Mouse (Mus musculus) forebrain, embryonic 16.5 days (tissue): ENCODE data around the gene Gucy2f. TPM values are rescaled to one million over a fixed set of nuclear protein-coding genes. Genes with fewer than 3 reads are reported as not detected.

Source experiments
- ATAC-seq: fragments of 200-750 bp; cut with Nextera tagmentation; 2 replicates; pipeline ENCODE4 v1.8.0; 2017; ENCODE audit warnings: mild to moderate bottlenecking, moderate library complexity
- H3K27ac ChIP-seq: fragments of 300-500 bp; sonication (generic); 2 replicates; pipeline ENCODE4 v1.5.1; 2014; ENCODE audit warnings: low read length, control low read depth
- H3K27me3 ChIP-seq: fragments of 300-500 bp; sonication (generic); replicated peaks from 2 replicates; pipeline ENCODE4 v1.6.1; 2014; ENCODE audit warnings: low read length; ENCODE audit not compliant: control insufficient read depth, insufficient read depth
- H3K36me3 ChIP-seq: fragments of 300-500 bp; sonication (generic); 2 replicates; pipeline ENCODE4 v1.6.1; 2014; ENCODE audit not compliant: control insufficient read depth, insufficient read depth
- H3K4me1 ChIP-seq: fragments of 300-500 bp; sonication (generic); replicated peaks from 2 replicates; pipeline ENCODE4 v1.6.1; 2014; ENCODE audit warnings: low read length; ENCODE audit not compliant: control insufficient read depth, insufficient read depth
- H3K4me2 ChIP-seq: fragments of 300-500 bp; sonication (generic); 2 replicates; pipeline ENCODE4 v1.6.1; 2014; ENCODE audit warnings: mild to moderate bottlenecking, low read length, control low read depth
- H3K4me3 ChIP-seq: fragments of 300-500 bp; sonication (generic); replicated peaks from 2 replicates; pipeline ENCODE4 v1.5.1; 2014; ENCODE audit warnings: mild to moderate bottlenecking, low read length, control low read depth
- H3K9ac ChIP-seq: fragments of 300-500 bp; sonication (generic); replicated peaks from 2 replicates; pipeline ENCODE4 v1.6.1; 2014; ENCODE audit warnings: low read depth, low read length, control low read depth
- H3K9me3 ChIP-seq: fragments of 300-500 bp; sonication (generic); 2 replicates; pipeline ENCODE4 v1.6.1; 2016; ENCODE audit warnings: low read length; ENCODE audit not compliant: control insufficient read depth
- WGBS: fragments of 180-500 bp; shearing (Covaris S2); extraction: QIAGEN DNeasy Blood & Tissue Kit; methylation state at CpG from one replicate; pipeline ENCODE4 v1.1.7; 2014; 5-methylcytosine and 5-hydroxymethylcytosine counted together
- polyA plus RNA-seq: library from polyadenylated mRNA; unstranded; fragments of >200 nt; fragmentation: Nextera tagmentation; extraction: Ambion mirVana; gene quantifications from 2 replicates; pipeline ENCODE4 v1.2.1, GENCODE M21; 2015

Gucy2f gene
- polyA plus RNA-seq, 1 experiment from 2014 or later = 0.04 TPM

GRCm38 (mm10) chrX:142062585-142062984, 134.1 kb downstream of the Gucy2f start:
- WGBS = 68% methylated on average over 3 of the region's 3 CpGs
- no peaks in the 10 kb centered on the region for H3K9me3 ChIP-seq
- no peaks in the 10 kb centered on the region for H3K27me3 ChIP-seq
- no peaks in the 10 kb centered on the region for H3K36me3 ChIP-seq
- no peak overlapping the region for H3K4me2 ChIP-seq
- ATAC-seq = no peak
- H3K27ac ChIP-seq = no peak overlapping the region
- no peaks in the 10 kb centered on the region for H3K4me1 ChIP-seq
- H3K9ac ChIP-seq = no peak overlapping the region
- no peak overlapping the region for H3K4me3 ChIP-seq

Other genes with a start within 250 kb of the Gucy2f start
- gene Nxt2, start 29.8 kb upstream of the Gucy2f start, polyA plus RNA-seq = 24.1 and 30.4 TPM in 2 replicates
- gene Kcne1l, start 109.4 kb upstream of the Gucy2f start, polyA plus RNA-seq = 21.1 and 31.5 TPM in 2 replicates
- 14.4 and 15.8 TPM in 2 replicates for gene Acsl4, start 193.6 kb upstream of the Gucy2f start, polyA plus RNA-seq